Mouse (Mus musculus): Measurements from ENCODE around the gene Nell1.
A peak's percentile ranks its signal among the peaks of the same experiment; 100 is the strongest.

The Nell1 gene

GRCm38 (mm10) chr7:50295508-50295907, 320.8 kb downstream of the Nell1 start:
- DNase-seq = peak; percentile 8 to 9

- DNase-seq = no peak
These were observed 363.6 kb downstream of the Nell1 start for GRCm38 (mm10) chr7:50338226-50338625.

- no peak for DNase-seq
These were observed 364.1 kb downstream of the Nell1 start for GRCm38 (mm10) chr7:50338757-50339156.

DNA sequence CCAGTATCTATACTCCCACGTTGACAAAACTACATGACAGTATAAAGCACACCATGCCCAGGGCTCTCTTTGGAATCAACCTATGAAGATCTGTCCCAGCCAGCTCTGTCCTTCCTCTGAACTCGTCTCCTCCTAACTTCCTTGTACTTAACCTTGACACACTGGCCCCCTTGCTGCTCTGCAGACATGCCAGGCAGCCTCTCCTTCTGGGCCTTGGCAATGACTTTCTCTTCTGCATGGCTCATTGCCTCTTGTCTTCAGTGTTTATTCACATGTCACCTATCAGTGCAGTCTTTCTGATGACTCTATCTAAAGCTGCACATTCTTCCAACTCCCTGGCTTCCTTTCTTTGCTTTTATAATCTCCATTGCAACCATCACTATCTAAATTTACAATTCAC, 376.9 kb downstream of the Nell1 start:
- no peak for DNase-seq

- peak; percentile 38 to 57 for DNase-seq
These were observed 382.5 kb downstream of the Nell1 start for GRCm38 (mm10) chr7:50357213-50357612.

DNA sequence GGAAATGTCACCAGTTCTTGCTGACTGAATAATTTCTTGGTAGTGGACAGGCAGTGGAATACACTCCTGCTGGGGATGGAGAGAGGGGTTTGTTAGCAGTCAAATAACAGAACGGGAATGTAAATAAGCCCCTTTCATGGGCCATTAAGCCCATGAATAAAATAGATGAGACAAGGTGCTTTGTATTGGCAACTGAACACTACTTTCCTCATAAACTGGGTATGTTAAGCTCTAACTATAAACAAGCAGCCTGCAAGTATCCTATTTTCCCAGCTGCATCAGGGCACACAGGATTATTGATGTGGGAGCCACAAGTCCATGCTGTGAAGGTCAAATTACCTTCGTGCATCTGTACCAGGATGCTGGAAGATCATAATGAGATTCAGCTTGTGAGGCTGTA, 387.4 kb downstream of the Nell1 start:
- no peak for DNase-seq

DNA sequence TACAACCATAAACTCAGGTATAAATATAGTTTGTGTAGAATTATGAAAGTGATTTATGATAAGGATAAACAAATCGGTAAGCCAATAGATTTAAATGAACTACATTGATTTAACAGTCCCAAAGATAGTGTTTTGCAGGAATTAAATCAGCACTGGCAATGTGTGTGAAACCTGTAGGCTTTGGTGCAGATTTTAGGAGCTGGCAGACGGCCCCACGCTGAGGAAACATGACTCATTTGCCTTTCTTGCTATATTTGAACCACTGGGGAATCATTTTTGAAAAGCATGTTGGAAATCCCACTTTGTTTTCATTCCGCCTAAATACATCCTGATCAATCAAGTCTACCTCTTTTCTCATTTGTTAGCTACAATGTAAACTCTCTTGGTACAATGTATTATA, 400.2 kb downstream of the Nell1 start:
- DNase-seq = no peak

DNA sequence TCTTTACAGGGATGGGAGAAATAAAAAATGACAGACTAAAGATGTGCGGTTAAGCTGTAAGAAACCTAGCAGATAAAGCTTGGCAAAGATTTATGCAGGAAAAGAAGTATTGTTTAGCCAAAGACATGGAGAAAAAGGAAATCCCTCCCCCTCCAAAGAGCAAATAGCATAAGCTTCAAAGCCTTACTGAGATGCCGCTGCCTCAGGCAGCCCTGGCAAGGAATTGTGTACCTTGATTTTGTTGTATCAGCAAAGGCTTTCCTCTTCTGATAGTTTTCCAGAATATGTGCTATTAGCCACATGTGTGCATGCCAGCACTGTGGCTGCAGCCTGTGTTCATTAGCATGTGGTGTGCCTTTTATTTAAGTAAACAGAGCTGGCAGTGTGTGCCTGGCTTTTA, 435.8 kb downstream of the Nell1 start:
- DNase-seq = no peak

- no peak for DNase-seq
These were observed 445.3 kb downstream of the Nell1 start for GRCm38 (mm10) chr7:50419976-50420375.

DNA sequence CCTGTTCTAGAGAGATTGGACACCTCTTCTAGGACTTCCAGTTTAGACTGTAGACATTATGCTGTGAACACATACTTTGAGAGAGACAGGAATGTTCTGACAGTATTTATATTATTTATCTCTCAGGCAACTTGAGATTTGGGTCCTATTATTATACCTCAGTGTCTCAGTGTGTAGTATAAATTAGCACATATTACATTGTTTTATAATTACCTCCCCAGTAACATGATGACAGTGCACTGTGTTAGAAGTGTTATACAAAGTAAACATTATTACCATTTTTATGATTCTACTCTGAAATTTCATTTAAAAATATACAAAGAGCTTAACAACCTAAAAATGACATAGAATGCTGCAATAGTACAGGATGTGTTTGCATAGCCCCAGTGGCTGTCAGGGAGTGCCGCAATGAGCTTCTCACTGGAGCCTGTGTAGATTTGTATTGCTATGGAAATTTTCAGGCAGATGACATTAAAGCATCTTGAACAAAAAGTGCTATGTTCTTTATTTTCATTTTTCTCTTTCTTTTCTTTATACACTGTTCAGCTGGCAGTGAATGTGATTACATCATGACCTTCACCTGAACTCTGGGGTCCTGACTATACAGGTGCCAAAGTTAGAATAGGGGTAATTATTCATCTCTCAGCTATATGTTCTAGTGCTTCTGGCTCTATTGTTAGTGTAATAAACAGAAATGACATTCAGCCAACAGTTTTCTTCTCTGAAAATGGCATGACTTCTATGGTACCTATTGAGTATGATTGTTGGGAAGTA, 447.9 kb downstream of the Nell1 start:
- no peak for DNase-seq

DNA sequence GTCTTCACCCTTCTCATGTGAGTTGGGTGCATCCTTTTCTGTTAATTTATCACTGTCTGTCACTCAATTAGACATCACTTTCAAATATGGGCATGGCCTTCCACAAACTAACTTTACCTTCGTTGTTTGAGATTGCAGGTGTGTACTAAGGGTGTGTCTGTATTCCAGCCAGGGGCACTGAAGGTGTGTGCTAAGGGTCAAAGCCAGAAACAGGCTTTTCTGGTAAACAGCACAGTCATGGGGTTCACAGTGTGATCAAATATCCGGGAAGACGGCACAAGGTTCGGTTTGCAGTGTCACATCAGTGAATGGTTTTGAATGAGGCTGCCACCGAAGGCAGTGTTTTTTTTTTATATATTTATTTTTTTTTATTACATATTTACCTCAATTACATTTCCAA, 455.1 kb downstream of the Nell1 start:
- no peak for DNase-seq

DNA sequence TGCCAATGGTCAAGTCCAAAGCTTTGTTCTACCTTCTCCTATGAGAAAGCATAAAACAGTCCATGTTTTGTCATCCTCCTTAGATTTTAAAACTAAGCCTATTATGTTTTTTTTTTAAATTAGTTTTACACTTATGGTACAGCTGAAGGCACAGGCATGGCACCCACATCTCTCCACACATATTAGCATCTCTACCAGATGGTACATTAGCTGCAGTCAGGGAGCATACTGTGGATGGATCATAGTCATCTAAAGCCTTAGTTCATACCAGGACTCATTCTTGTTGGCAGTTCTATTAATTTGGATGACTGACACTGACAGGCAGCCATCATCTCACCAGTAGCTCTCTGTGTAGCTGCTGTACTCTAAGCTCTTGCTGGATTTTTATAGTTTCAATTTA, 466.6 kb downstream of the Nell1 start:
- no peak for DNase-seq

- DNase-seq = no peak
These were observed 472.7 kb downstream of the Nell1 start for GRCm38 (mm10) chr7:50447316-50447715.

- no peak for DNase-seq
These were observed 493.1 kb downstream of the Nell1 start for GRCm38 (mm10) chr7:50467742-50468141.

DNA sequence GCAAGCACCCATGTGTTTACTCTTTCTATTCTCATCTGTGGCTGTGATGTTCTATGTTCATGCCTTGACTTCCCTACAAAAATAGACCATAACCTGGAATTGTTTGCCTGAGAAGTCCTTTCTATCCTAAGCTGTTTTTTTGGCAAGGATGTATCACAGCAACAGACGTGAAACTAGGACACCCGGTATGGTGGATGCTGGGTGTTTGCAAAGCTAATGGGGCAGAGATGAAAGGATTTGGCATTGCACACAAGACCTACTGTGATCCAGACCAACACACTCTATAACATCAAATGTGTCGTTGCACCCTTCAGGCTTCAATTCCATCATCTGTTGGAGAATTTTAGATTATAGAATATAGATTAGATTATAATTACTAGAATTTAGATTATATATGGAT, 495.9 kb downstream of the Nell1 start:
- DNase-seq = no peak

GRCm38 (mm10) chr7:50482011-50482410, 507.3 kb downstream of the Nell1 start:
- DNase-seq = no peak

DNA sequence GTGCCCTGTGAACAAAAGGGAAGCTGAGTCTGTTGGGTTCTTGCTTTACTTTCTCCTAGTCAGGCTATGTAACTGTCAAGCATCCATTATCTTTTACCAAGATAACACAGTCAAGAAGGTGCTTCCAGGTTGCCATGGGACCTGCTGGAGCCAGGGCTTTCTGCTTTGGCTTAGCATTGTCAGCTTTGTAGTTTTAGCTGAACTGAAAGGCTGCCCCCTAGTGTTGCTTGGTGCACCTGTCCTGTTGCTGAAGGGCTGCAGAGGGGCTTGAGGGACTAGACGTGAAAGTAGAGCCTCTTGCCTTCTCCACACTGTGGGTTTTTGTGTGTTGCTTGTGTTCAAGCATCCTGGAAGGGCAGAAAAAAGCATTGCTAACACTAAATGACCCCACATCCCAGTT, 510.6 kb downstream of the Nell1 start:
- peak; percentile 61 to 65 for DNase-seq

DNA sequence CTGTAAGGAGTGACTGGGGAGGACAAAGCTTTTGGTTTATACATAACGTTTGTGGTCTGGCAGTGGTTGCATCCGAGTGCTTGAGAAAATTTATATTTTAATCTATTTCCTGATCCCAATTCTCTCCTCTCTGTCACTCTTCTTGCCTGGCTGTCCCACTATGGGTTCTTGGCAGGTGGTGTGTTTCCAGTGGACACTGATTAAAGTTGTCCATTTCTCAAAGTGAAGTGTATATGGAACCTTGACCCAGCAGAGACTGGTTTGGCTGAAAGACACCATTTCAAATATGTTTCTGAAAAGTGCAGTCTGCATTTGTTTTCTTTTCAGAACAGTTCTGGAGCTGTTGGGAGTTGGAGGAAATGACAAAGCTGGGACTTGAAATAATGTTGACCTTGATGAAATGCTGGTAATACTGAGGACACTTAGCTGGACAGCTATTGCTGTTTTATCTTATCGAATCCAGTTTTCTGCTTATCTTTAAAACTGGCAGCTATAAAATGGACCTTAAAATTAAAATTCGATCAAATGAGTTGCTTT, 512.3 kb downstream of the Nell1 start:
- DNase-seq = peak; percentile 5 to 11

- no peak for DNase-seq
These were observed 526.9 kb downstream of the Nell1 start for GRCm38 (mm10) chr7:50501562-50501961.

DNA sequence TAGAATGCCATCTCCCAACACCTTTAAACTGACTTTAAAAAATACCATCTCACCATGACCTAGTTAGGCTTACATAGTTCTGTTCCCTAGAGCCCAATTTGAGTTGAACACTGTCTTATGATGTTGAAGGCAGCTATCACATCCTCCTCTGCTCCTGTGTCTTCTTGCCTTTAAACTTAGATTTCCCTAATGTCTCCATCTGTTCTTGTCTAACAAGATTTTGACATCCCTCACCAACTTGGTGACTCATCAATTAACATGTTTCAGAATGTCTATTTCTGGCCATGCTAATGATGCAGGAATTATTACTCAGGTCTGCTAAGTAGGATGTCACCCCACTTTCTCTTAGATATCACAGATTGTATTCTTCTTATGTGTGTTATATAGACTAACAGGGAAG, 532.4 kb downstream of the Nell1 start:
- no peak for DNase-seq

- DNase-seq = no peak
These were observed 540.2 kb downstream of the Nell1 start for GRCm38 (mm10) chr7:50514830-50515229.

DNA sequence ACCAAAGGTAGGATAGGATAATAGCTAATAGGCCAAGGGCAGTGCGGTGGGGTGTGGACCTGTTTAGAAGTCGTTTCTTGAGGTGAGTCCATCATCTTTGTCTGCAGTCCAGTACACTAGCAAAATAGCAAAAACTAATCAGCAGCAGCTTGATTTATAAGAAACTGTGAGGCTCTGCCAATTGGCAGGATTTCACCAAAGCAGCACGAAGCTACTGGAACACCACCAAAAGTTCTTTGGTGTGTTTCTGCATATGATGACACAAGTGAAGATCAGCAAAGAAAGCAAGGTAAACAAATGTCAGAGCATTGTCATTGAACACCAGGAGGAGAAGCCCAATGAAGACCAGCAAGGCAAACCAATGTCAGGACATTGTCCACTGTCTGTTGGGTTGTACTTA, 542.0 kb downstream of the Nell1 start:
- DNase-seq = no peak

DNA sequence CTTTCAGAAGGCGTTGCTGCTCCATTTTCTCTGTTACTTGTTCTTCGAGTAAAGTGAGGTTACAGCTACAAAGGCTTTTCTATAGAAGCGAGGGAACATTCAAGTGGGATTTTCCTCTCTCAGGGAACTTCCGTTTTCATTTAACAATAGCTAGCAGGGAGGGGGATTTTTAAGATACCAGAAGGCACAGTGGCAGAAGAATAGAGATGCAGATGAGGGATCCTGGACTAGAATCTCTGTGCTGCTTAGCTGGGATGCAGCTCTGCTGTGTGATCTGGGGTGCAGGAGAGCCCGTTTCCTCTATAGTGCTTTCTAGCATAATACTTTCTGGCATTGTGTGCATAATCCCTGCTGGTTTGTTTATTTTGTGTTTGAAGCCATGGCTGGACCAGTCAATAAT, 568.7 kb downstream of the Nell1 start:
- no peak for DNase-seq

DNA sequence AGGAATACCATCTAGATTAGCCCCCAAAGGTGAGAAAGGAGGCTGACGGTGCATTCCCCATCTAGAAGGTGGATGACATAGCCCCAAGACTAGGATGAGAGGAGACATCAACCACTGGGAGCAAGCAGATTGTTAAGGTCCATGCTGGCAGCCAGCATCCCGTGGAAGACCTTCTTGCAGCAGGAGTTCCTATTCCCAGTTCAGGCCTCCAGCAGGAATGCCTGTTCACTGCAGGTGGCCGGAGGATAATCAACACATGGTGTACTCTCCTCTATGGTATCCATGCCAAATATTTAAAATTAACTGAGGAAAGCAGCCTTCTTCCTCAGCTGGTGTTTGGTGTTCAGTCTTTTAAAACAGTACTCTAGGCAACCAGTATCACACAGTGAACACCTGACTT, 574.9 kb downstream of the Nell1 start:
- DNase-seq = no peak

DNA sequence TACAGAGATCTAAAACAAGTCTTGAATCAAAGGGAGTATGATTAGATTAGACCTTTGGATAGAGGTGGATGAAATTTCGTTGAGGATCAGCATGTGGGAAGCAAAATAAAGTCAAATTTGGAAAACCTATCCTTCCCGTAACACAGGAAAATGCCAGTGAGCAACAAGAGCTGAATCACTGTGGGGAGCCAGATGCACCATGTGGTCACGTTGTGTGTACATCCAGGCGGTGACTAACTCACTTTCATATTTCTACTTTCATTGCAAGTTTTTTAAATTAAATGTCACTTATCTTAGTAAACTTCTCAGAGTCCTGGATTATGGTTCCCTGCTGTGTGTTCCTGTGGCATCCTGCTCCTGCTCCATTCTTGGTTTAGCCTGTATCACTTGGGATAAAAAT, 576.8 kb downstream of the Nell1 start:
- DNase-seq = no peak

All from kidney, postnatal 4 days (tissue).